Mouse (Mus musculus) telencephalon, adult 2 months (tissue): ENCODE measurements around the gene Ppp1cc.

Source experiments
- DNase-seq: peaks from one replicate; pipeline ENCODE4 v3.0.0-alpha.2; 2011; ENCODE audit warnings: low read depth, low spot score

The Ppp1cc gene

DNA sequence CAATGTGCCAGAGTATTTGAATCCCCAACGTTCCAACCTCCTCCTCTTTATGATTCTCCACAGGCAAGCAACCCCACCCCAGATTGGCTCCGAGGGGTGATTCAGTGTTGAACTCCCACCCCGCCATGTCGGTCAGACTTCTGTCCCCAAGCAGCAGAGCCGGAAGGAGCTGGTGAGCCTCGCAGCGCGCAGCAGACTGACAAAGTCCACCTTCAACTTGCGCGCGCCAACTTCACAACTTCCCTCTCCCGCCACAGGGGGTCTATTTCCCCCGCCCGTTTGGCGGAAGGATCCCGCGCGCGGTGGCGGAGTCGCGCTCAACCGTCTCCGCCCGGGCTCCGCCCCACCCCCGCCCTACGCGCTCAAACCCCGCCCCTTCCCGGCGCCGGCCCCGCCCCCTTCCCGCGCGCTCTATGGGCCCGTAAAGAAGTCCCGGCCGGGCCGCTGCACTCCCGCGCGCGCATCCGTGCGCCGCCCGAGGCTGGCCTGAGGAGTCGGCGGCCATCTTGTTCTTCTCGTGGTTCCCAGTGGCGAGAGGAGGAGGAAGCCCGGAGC is at the start of gene Ppp1cc:
Gene Ppp1cc (plus strand): TSS at position 452 of the 555 bp plus-strand sequence.
- DNase-seq, result peak; percentile 85

DNA sequence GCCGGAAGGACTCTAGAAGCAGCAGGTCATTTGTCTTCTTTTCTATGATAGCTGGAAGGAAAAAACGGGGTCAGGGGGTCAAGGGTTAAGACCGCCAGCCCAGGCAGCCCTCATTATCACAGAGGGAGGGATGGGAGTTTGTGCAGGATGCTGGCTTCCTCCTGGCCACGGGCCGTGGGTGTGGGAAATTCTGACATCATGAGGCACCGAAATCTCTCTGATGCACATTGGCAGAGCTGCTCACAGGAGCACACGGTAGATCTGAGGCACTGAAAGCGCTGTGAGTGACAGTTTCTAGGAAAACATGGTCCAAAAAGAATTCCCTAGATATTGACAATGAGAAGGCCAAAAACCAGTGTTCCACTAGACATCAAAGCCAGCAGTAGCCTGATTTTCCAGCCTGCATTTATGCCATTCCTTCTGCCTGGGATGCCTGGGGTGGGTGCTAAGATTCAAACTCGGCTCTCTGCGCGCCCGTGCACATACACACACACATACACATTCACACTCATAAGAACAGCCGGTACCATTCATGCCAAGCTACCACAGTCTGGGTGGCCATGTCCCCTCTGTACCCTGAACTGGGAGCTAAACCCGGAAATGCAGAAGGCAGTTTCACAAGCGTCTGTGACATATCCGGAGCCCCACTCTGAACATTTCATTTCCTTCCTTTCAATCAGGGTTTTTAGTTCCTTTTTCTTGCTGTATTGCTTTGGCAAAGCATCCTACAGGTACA is 48.6 kb upstream of the Ppp1cc start:
- DNase-seq, result no peak

DNA sequence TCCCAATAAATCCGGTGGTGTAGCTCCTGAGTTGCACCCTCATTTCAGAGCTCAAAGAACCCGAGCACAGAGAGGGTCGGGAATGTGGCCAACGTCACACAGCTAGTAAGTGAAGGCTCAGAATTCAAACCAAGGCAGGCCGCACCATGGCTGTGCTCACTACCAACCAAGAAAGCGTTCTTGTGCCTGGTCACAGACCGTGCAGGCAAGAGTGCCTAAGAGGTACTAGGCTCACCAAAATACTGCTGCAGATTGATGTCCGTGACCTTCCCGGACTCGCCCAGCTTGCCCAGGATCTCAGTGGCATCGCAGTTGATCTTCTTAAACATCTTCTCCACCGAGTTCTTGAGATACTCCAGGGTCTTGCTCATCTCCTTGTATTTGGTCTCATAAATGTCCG is 47.5 kb upstream of the Ppp1cc start:
- DNase-seq, result no peak

DNA sequence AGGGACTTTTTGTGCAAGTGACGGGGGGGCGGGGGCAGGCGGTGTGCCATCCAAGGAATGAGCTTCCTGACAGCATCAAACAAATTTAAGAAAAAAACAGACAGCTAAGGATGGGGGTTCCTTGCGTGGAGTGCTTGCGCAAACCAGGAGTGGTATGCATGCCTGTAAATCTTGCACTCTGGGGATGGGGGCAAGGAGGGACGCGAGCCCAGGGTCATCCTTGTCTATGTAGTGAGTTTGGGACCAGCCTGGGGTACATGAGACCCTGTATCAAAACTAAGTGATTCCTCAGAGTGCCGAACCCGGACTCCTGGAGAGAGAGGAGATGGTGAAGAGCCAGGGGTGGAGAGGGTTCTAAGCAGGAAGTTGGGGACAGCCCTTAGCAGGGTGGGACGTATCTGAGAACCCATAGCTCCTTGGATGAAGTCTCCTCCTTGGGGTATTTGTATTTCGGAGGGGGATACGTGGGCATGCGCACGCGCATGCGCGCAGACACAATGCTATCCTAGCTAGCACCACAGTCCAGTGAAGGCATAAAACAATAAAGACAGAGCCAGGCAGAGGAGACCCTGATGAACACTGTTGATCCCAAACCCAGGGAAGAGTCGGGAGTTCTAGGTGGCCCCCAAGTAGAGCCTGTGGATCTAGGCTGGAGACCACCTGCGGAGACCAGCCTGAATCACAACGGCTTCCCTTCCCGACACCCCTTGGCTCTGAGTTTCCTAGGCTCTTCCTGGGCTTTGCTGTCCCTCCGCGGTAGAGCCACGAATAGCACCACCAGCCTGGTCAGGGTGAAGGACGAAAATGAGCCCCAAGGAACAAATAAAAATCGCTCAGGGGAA is 46.8 kb upstream of the Ppp1cc start:
- DNase-seq, result no peak

DNA sequence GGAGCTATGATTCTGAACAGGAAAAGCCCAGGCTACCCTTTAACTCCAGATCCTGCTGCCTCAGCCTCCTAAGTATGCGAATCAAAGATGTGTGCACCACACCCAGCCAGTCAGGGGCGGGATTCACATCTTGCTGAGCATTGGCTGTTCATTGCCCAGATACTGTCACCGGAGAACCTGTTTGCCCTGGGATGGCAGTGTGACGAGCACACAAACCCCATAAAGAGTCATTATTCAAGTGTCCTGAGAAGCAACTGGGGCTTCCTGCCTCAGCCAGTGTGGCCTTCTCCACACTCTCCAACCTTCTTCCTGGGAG is 46.2 kb upstream of the Ppp1cc start:
- no peak for DNase-seq

DNA sequence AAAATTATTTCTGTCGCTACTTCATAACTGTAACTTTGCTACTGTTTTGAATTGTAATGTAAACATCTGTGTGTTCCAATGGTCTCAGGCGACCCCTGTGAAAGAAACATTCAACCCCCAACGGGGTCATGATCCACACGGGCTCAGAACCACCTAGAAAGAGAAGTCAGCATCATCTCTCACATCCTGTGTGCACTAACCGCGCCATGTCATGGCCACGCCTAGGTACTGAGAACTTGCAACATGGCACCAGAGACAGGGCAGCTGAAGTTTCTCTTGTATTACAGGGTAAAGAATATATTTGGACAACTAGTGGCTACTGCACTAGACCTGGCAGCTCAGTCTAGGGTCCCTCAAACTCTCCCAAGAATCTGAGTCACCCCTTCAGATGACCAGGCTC is 44.6 kb upstream of the Ppp1cc start:
- DNase-seq, result no peak

DNA sequence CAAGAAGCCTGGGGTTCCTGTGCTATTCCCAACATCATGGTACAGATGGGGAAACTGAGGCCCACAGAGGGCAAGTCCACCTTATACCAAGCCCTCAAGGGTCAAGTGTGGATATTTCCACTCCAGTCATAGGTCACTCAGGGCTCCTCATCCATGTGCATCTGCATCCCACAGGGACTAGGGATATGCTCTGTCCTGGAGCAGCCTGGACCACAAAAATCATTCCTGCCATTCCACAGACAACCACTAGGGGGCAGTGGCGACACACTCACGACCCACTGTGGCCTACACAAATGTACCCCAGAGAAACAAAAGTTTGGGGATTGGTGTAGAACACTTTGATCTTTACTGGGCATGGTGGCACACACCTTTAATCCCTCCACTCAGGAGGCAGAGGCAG is 43.9 kb upstream of the Ppp1cc start:
- DNase-seq, result no peak

DNA sequence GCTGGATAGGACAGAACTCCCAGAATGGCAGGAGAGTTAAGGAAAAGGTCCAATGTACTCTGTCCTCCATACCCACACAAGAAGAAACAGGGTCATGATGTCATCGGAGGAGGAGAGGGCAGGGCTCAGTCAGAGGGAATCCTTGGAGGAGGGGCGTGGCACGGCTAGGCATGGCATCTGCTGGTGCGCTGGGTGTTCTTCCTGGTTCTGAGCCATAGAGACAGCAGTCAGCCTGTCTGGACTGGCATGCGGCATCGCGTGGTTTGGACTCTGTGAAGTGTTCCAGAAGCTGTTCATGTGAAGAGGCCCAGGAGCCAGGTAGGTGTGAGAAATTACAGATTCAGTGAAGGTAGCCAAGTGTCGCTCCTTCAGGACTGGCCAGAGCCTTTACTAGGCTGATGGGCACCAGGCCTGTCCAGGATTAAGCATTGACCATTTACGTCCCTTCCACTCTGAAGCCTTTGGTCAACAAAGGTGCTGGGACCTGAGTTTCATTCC is 42.8 kb upstream of the Ppp1cc start:
- no peak for DNase-seq

DNA sequence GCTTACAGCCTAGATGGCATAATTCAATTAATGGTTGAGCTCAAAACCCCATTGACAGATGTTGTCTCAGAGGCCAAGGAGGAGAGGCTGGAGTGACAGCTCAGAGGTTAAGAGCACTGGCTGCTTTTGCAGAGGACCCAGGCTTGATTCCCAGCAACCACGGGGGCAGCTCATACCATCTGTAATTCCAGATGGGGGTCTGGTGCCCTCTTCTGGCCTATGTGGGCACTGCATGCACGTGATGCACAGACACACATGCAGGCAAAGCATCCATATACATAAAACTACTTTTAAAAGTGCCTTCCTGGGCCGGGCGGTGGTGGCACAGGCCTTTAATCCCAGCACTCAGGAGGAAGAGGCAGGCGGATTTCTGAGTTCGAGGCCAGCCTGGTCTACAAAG is 41.8 kb upstream of the Ppp1cc start:
- no peak for DNase-seq

DNA sequence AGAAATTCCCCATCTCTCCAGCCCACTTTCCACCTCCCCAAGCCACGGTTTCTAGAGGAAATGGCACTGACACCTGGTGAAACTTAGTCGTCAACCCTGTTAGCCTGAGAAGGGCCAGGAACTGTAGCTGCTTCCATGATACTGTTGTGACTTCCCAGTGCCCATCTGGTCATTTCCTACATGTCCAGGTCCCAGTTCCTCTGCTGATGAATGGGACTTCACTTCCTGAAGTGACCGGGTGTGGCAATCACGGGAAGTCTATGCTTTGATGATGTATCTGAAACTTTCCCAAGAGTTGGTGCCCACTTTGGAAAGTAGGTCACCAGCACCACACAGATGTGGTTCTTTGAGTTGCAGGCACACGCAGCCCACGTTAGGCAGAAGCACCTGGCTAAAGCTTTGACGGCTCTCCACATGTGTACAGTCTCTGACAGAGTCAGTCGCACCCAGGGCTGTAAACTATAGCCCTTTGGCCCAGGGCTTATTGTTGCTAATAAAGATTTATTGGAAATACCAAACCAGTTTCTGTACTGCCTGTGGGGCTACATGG is 32.8 kb upstream of the Ppp1cc start:
- no peak for DNase-seq

DNA sequence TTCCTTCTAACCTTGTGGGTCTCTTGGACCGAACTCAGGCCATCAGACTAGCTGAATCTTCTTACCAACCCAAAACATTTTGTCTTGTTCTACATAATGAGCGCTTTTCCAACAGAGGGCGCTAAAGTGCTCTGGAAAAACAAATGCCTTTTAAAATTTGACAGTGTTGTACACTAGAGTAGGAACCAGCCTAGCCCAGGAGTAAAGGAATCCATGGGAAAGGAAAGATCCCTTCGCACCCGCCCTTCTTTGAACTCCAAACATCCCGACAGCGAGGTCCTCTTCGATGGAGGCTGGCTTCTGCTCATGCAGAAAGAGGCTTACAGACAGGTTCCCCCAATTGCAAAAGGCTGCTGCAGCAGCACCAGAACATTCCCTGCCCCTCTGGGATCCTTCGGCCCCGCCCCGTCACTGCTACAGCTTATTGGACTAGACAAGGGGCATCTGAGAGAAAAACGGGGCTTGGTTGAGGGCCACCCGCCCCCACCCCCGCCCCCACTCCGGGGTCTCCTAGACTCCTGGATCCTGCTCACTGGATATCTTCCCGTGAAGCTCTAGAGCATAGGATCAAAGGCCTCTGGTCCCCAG is 28.9 kb upstream of the Ppp1cc start:
- DNase-seq, result peak; percentile 70

DNA sequence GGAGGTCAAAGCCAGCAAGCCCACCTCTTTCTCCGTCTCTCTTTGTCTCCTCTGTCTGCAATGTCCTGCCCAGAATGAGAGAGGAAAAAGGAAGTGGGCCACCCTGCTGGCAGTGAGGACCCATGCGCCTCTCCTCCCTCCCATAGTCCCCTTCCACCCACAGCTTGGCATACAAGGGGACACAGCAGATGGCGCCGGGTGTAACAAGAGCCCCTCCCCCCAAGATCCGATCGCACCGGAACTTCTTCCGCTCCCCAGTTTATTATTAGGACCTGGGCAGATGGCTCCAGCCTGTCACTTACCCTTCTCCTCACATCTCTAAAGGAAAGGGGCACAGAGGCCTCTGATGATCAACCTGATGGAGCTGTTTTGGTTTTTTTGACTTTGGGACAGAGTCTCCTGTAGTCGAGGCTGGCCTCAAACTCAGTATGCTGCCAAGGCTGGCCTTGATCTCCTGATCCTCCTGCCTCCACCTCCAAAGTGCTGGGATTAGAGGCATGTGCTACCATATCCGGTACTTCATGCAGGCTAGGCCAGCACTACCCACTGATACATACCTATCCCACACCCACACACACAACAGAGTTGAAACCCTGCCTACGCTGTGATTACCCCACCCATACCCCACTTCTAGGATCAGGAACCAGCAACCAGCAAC is 27.6 kb upstream of the Ppp1cc start:
- DNase-seq, result no peak

DNA sequence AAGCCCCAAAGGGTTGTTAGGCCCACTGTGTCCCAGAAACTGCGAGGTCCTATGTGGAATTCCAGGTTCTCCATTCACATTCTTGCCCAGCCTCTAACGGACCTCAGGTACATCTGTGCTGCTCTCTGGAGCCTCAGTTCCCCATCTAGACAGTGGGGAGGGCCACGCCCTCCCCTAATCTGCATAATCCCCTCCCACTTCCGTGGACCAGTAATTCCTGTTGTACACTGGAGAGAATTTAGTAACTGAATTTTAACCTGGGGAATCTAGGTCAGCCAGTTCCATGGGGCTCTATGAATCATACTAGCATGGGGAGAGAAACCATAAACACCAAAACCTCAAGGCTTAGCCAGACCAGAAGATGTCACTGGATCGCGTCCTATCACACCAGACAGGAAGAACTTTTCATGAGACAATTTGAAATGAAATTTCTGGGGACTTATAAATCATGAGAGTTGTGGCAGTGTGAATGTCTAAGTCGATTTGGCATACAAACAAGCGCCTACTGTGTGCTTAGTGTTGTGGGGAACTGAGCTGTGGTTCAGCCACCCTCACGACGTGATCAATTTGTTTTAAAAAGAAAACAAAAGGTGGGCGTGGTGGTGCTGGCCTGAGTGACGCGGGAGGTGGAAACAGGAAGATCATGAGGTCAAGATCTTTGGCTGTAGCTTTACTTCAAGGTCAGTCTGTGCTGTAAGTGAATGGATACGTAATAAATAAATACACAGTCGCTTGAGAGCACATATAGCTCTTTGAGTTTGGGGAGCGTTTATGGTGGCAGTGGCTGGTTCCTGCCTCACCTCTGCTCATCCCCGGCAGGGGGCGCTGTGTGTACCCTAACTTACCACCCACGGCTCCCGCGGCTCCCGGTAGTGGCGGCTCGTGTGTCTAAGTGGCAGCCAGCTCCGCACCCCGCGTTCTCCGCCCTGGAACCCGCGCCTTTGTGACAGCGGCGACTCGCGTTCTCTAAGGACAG is 26.7 kb upstream of the Ppp1cc start:
- DNase-seq, result peak; percentile 55

DNA sequence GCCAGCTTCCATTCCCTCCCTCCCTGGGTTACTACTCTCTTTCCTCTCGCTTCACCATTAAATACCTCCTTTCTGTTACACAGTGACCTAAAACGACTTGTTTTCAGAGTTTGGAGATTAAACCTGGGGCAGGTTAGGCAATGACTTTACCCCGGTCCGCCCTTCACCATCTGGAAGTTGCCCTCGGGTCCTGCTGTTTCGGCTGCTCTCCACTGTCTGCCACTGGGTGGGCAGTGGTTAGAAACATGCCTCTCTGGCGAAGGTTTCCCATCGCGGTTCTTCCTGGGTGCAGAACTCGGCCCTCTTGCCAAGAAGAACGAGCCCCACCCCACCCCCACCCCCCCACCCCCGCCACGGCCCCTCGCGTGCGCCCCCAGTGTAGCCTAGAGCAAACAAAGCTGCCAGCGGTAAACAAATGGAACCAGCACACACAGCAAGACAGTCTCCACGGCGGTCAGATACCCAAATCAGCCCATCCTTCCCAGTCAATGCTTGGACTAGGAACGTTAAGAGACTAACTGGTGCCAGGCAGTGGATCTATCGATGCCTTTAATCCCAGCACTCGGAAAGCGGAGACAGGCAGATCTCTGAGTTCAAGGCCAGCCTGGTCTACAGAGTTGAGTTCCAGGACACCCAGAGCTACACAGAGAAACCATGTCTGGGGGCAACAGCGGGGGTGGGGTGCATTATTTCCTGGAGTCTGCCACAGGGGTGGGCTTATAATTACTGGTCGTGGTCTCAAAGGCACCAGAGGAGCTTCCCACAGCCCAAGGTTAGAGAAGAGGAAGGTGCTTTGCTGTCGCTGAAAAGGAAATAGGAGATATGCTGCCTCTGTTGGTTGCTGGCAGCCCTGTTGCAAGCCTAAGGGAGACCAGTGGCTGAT is 25.7 kb upstream of the Ppp1cc start:
- DNase-seq, result no peak

DNA sequence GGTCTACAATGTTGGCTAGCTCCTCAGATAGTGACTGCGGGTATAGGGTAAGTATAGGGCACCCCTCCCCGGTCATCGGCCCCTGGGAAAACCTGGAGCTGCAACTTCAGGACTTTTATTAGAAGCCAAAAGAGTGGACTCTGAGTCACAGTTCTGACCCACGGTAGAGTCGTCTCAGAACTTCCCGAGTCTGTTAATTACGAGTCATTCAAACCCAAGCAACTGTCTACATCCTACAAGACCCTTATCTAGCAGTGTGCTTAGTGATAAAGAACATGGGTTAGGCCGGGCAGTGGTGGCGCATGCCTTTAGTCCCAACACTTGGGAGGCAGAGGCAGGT is 25.1 kb upstream of the Ppp1cc start:
- DNase-seq, result no peak

DNA sequence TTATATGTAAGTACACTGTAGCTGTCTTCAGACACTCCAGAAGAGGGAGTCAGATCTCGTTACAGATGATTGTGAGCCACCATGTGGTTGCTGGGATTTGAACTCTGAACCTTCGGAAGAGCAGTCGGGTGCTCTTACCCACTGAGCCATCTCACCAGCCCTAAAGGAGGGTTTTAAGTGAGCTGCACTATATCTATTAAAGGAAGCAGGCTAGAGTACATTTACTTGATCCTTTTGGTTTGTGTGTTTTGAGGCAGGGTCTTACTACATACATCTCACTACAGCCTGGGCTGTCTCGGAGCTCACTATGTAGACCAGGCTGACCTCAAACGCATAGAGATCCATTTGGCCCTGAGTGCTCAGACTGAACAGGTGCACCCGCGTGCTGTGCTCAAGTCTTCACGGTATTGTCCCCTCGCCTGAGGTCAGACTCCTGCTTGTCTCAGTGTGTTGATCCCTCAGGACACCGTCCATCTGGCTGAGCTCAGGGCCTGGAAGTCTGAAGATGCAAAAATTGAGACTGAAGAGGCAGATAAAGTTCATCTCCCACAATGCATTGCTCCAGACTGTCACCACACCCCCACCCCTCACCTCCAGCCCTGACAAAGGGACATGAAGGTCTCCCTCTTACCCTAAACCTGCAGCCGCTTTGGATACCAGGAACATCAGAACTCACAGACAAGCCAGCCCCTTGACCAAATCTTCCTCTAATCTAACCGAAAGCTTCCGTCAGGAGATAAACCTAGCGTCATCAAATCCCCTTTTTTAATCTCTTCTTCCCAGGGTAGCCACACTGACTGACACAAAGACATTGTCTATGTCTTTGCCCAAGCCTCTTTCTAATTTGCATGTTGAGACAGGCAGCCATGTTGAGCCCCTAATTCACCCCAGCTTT is 23.4 kb upstream of the Ppp1cc start:
- DNase-seq, result no peak

DNA sequence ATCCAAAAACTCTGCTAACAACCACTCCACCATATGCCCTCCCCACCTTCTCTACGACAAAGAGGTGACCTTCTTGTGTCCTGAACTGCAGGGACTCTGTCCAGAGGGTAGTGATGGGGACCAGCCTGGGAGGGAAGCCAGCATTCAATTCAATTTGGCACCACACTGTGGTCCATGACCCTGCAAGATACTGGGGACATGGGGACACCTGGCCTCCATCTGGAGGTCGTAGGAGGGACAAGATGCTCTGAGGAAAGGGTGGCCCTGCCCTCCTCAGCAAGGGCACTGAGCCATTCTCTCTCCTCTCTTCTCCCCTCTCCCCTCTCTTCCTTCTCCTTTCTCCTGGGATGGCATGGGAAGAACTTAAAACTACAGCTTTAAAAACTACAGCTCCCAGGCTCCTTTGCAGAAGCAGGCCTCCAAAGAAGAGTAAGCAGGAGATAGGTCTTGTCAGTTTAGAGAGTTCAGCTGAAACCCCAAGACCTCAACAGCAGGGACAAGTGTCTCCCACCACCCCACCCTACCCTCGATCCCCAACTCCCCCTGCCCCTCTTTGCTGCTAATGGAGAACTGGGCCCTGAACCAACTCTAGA is 22.7 kb upstream of the Ppp1cc start:
- DNase-seq, result no peak
